Mouse (Mus musculus) Patski (cell line): ENCODE data around the gene Lix1. TPM values are rescaled to one million over a fixed set of nuclear protein-coding genes. Genes with fewer than 3 reads are reported as not detected.
"Not testable (repeated sequence)": the region's sequence is repeated elsewhere in the genome, so short reads cannot be mapped to it uniquely, and the experiment has no call there.

Source experiments
- ATAC-seq: fragments of 100-300 bp; one replicate; pipeline ENCODE4 v1.8.0; 2021
- CTCF ChIA-PET: fragments of 350-600 bp; sonication (Branson Sonifier 250); formaldehyde crosslinking; loops from one replicate; lab custom pipeline; 2022; ENCODE audit warnings: inconsistent platforms; lab: Charles Lee
- POLR2A ChIA-PET: fragments of 350-600 bp; sonication (Branson Sonifier 250); formaldehyde crosslinking; loops from one replicate; lab custom pipeline; 2022; ENCODE audit warnings: antibody characterized with exemption, inconsistent platforms; lab: Charles Lee
- DNase-seq: peaks from one replicate; pipeline ENCODE4 v3.0.0-alpha.2; 2011; ENCODE audit warnings: low read depth, low spot score
- H3K27me3 ChIP-seq: fragments of 371-371 bp; one replicate; pipeline ENCODE4 v1.5.1; 2021
- CTCF ChIP-seq: fragments of 100-300 bp; IDR thresholded peaks from one replicate; pipeline ENCODE4 v1.5.1; 2021
- in situ Hi-C: fragments of 300-500 bp; cut with MboI; formaldehyde crosslinking; loops from 3 replicates; pipeline ENCODE4 v1.11.1; 2018; ENCODE audit warnings: low pct_unique_long_range_greater_than_20kb, mixed read lengths
- polyA plus RNA-seq: library from polyadenylated mRNA; unstranded; gene quantifications from one replicate; pipeline ENCODE4 v1.2.3, GENCODE M21; 2021

Lix1 gene
- polyA plus RNA-seq, 1 experiment from 2014 or later = not detected

GRCm38 (mm10) chr17:17490820-17491621 lies 88.5 kb downstream of the Lix1 start:
- ATAC-seq = no peak
- TF ChIP-seq CTCF = no peak
- DNase-seq = no peak
- in situ Hi-C loops = no loop called here
- H3K27me3 ChIP-seq = peaks cover 19% of the 10 kb centered on the region
- ChIA-PET CTCF (interaction anchor here (0.6 kb wide), 1 partner anchor 1603 kb away, joined by 3 read pairs; no protein-coding TSS in a partner anchor), POLR2A (no interaction called here)

GRCm38 (mm10) chr17:17491622-17492001 lies 89.1 kb downstream of the Lix1 start:
- POLR2A ChIA-PET = no interaction called here
- H3K27me3 ChIP-seq = peaks cover 14% of the 10 kb centered on the region
- DNase-seq = no peak
- ATAC-seq = no peak
- in situ Hi-C loops = no loop called here
- CTCF ChIA-PET = no interaction called here
- no peak for TF ChIP-seq CTCF

DNA sequence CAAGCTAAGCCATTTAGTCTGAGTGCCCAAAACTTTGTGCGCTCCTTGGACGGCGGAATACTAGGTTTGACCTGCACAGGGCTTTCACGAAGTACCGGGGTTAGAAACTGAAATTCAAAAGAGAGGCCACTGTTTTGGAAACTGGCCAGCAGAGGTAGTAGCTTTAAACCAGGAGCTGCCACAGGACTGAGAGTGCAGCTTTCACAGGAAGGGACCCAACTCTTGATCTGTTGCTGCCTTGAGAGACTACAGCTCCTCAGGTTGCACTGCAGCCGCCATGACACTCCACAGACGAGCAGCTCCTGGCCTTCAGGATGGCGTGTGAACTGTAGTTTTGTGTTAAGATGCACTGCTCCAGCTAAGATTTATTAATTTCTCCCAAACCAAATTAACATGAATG lies 89.6 kb downstream of the Lix1 start:
- in situ Hi-C loops = no loop called here
- H3K27me3 ChIP-seq = peaks cover 12% of the 10 kb centered on the region
- CTCF ChIA-PET = no interaction called here
- ATAC-seq (no peak), DNase-seq (no peak)
- TF ChIP-seq CTCF = no peak
- POLR2A ChIA-PET = no interaction called here

GRCm38 (mm10) chr17:17496234-17496633 lies 93.8 kb downstream of the Lix1 start:
- DNase-seq, CTCF ChIA-PET, ATAC-seq, POLR2A ChIA-PET, in situ Hi-C loops: not testable (repeated sequence)
- peaks cover 12% of the 10 kb centered on the region for H3K27me3 ChIP-seq

GRCm38 (mm10) chr17:17496730-17497129 lies 94.3 kb downstream of the Lix1 start:
- no peak for ATAC-seq
- no peak for DNase-seq
- peaks cover 12% of the 10 kb centered on the region for H3K27me3 ChIP-seq
- TF ChIP-seq CTCF = no peak
- ChIA-PET POLR2A (no interaction called here), CTCF (no interaction called here)
- in situ Hi-C loops = no loop called here

GRCm38 (mm10) chr17:17498848-17499247 lies 96.4 kb downstream of the Lix1 start:
- in situ Hi-C loops = no loop called here
- peaks cover 12% of the 10 kb centered on the region for H3K27me3 ChIP-seq
- ChIA-PET CTCF (no interaction called here), POLR2A (no interaction called here)
- DNase-seq (no peak), ATAC-seq (no peak)
- no peak for TF ChIP-seq CTCF

- CTCF ChIA-PET = no interaction called here
- in situ Hi-C loops = no loop called here
Observed at GRCm38 (mm10) chr17:17499278-17499677, 96.8 kb downstream of the Lix1 start.

DNA sequence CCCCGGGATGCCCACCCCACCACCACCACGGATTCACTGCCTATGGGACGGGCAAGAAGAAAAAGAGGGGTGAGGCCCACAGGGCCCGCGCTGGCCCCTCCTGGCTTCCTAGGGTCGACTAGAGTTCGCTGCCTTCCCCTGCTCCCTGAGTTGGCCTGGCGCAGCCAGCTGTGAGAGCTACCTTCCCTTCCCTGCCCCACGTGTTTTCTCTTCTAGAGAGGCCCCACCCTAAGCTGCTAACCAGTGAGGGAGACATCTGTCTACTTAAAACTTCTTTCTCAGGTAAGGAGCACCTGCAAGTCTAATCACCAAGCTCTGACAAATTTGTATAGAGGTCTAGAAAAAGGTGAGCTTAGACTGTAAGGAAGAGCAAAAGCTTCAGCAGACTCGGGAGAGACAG lies 104.2 kb downstream of the Lix1 start:
- ChIA-PET CTCF (no interaction called here), POLR2A (no interaction called here)
- no peak for ATAC-seq
- in situ Hi-C loops = no loop called here
- DNase-seq = no peak
- H3K27me3 ChIP-seq = peaks cover 6% of the 10 kb centered on the region
- TF ChIP-seq CTCF = no peak

More at GRCm38 (mm10) chr17:17499278-17499677, 96.8 kb downstream of the Lix1 start:
- peaks cover 11% of the 10 kb centered on the region for H3K27me3 ChIP-seq
- DNase-seq = no peak
- POLR2A ChIA-PET = no interaction called here
- TF ChIP-seq CTCF = no peak
- no peak for ATAC-seq

Other genes with a start within 250 kb of the Lix1 start
- 37.5 TPM for gene Riok2, start 28.4 kb upstream of the Lix1 start, polyA plus RNA-seq
- 34.8 TPM for gene Lnpep, start 222.4 kb downstream of the Lix1 start, polyA plus RNA-seq